Mouse (Mus musculus) spleen, adult 2 months (tissue): ENCODE data around the gene Dpp9. TPM values are rescaled to one million over a fixed set of nuclear protein-coding genes. Genes with fewer than 3 reads are reported as not detected.
A peak's percentile ranks its signal among the peaks of the same experiment; 100 is the strongest.

ENCODE experiments used
- DNase-seq, 2 experiments: peaks; one replicate each; pipeline versions ENCODE4 v3.0.0 to v3.0.0-alpha.2; 2012 to 2021; ENCODE audit warnings: low spot score in 2 of 2, low read depth in 1 of 2
- H3K27ac ChIP-seq: fragments of 200-500 bp; 2 replicates; pipeline ENCODE4 v1.5.1; 2012; ENCODE audit warnings: low read length, inconsistent platforms; ENCODE audit not compliant: insufficient read depth
- H3K27me3 ChIP-seq: fragments of 200-500 bp; 2 replicates; pipeline ENCODE4 v1.6.1; 2012; ENCODE audit warnings: mild to moderate bottlenecking, moderate library complexity, low read length, inconsistent platforms; ENCODE audit not compliant: control insufficient read depth, insufficient read depth
- H3K36me3 ChIP-seq: fragments of 200-500 bp; 2 replicates; pipeline ENCODE4 v1.6.1; 2012; ENCODE audit warnings: mild to moderate bottlenecking, low read length, inconsistent platforms; ENCODE audit not compliant: control insufficient read depth, insufficient read depth
- H3K4me1 ChIP-seq: fragments of 200-500 bp; 2 replicates; pipeline ENCODE4 v1.6.1; 2011; ENCODE audit warnings: inconsistent platforms; ENCODE audit not compliant: control insufficient read depth, insufficient read depth, insufficient read length
- H3K4me3 ChIP-seq: fragments of 200-500 bp; 2 replicates; pipeline ENCODE4 v1.5.1; 2011; ENCODE audit warnings: mild to moderate bottlenecking, inconsistent platforms; ENCODE audit not compliant: insufficient read depth, insufficient read length; ENCODE audit errors: extremely low read depth
- CTCF ChIP-seq: fragments of 200-500 bp; IDR thresholded peaks from 2 replicates; pipeline ENCODE4 v1.5.1; 2011; ENCODE audit warnings: mild to moderate bottlenecking, inconsistent platforms; ENCODE audit not compliant: insufficient read depth, insufficient read length, insufficient replicate concordance; ENCODE audit errors: extremely low read depth
- POLR2A ChIP-seq: fragments of 200-500 bp; IDR thresholded peaks from 2 replicates; pipeline ENCODE4 v1.6.1; 2011; ENCODE audit warnings: low read depth, low read length, inconsistent platforms
- WGBS: fragments of 180-500 bp; shearing (Covaris S2); methylation state at CpG from one replicate; pipeline ENCODE4 v1.1.7; 2018; 5-methylcytosine and 5-hydroxymethylcytosine counted together
- polyA plus RNA-seq: library from polyadenylated mRNA; depleted of rRNA; stranded (reverse); fragments of >200 nt; gene quantifications from 2 replicates; pipeline ENCODE4 v1.2.3, GENCODE M21; 2012

Gene Dpp9
- polyA plus RNA-seq, 1 experiment: 34.4 TPM

GRCm38 (mm10) chr17:56229943-56230342, 11.2 kb upstream of the Dpp9 start:
- TF ChIP-seq POLR2A (no peak), CTCF (no peak)
- Histone ChIP-seq H3K27me3 (no peaks in the 10 kb centered on the region), H3K4me1 (no peaks in the 10 kb centered on the region), H3K4me3 (no peak overlapping the region), H3K27ac (no peak overlapping the region), H3K36me3 (no peaks in the 10 kb centered on the region)
- WGBS: 73% methylated on average over 10 of the region's 10 CpGs
- DNase-seq: no peak

GRCm38 (mm10) chr17:56226566-56226965, 7.9 kb upstream of the Dpp9 start:
- TF ChIP-seq POLR2A: no peak

GRCm38 (mm10) chr17:56224916-56225315, 6.2 kb upstream of the Dpp9 start:
- WGBS: 20% methylated on average over 1 of the region's 1 CpGs
- no peaks in the 10 kb centered on the region for H3K36me3 ChIP-seq

More at GRCm38 (mm10) chr17:56226566-56226965, 7.9 kb upstream of the Dpp9 start:
- no peak overlapping the region for H3K4me3 ChIP-seq
- no peaks in the 10 kb centered on the region for H3K36me3 ChIP-seq
- 69% methylated on average over 3 of the region's 3 CpGs for WGBS
- H3K27me3 ChIP-seq: no peaks in the 10 kb centered on the region
- no peak overlapping the region for H3K27ac ChIP-seq
- no peaks in the 10 kb centered on the region for H3K4me1 ChIP-seq
- DNase-seq: no peak

GRCm38 (mm10) chr17:56219805-56220204, 1.1 kb upstream of the Dpp9 start:
- no peak for DNase-seq
- no peak overlapping the region for H3K4me3 ChIP-seq
- no peak overlapping the region for H3K27ac ChIP-seq
- 28% methylated on average over 3 of the region's 3 CpGs for WGBS
- H3K4me1 ChIP-seq: peaks cover 7% of the 10 kb centered on the region; the same call in 1 of the 2 replicates
- H3K27me3 ChIP-seq: no peaks in the 10 kb centered on the region
- H3K36me3 ChIP-seq: no peaks in the 10 kb centered on the region
- TF ChIP-seq POLR2A (no peak), CTCF (no peak)

More at GRCm38 (mm10) chr17:56224916-56225315, 6.2 kb upstream of the Dpp9 start:
- no peak overlapping the region for H3K27ac ChIP-seq
- no peaks in the 10 kb centered on the region for H3K27me3 ChIP-seq
- H3K4me1 ChIP-seq: no peaks in the 10 kb centered on the region
- DNase-seq: no peak
- no peak for TF ChIP-seq CTCF
- TF ChIP-seq POLR2A: no peak
- H3K4me3 ChIP-seq: no peak overlapping the region

- WGBS: 39% methylated on average over 12 of the region's 12 CpGs
- Histone ChIP-seq H3K4me3 (peak overlapping the region; percentile 53), H3K27ac (peak overlapping the region; percentile 27), H3K27me3 (no peaks in the 10 kb centered on the region), H3K4me1 (peaks cover 7% of the 10 kb centered on the region; the same call in 1 of the 2 replicates), H3K36me3 (no peaks in the 10 kb centered on the region)
- DNase-seq: no peak
- no peak for TF ChIP-seq CTCF
- no peak for TF ChIP-seq POLR2A
Observed at GRCm38 (mm10) chr17:56219251-56219650, 546 bp upstream of the Dpp9 start.

GRCm38 (mm10) chr17:56217670-56218069, 1.0 kb downstream of the Dpp9 start:
- Histone ChIP-seq H3K27ac (0 out of 2 replicates have a peak overlapping the region, but pooled peaks have one; percentile 71), H3K27me3 (no peaks in the 10 kb centered on the region), H3K4me1 (peaks cover 10% of the 10 kb centered on the region; the same call in 1 of the 2 replicates), H3K36me3 (no peaks in the 10 kb centered on the region), H3K4me3 (no peak overlapping the region)
- no peak for TF ChIP-seq CTCF
- TF ChIP-seq POLR2A: no peak
- no peak for DNase-seq
- WGBS: 83% methylated on average over 13 of the region's 13 CpGs

GRCm38 (mm10) chr17:56214229-56214628, 4.5 kb downstream of the Dpp9 start:
- DNase-seq: no peak
- Histone ChIP-seq H3K36me3 (peaks cover 7% of the 10 kb centered on the region), H3K27me3 (no peaks in the 10 kb centered on the region), H3K4me3 (no peak overlapping the region), H3K27ac (no peak overlapping the region), H3K4me1 (peaks cover 9% of the 10 kb centered on the region; the same call in 1 of the 2 replicates)
- TF ChIP-seq CTCF (no peak), POLR2A (no peak)
- 87% methylated on average over 1 of the region's 1 CpGs for WGBS
